Mouse (Mus musculus): ENCODE results near the gene Hs6st3.
"Not testable (repeated sequence)": the region's sequence is repeated elsewhere in the genome, so short reads cannot be mapped to it uniquely, and the experiment has no call there.

Gene Hs6st3

GRCm38 (mm10) chr14:119248001-119248607, 110.0 kb downstream of the Hs6st3 start:
- no peak for DNase-seq (ENCODE audit: extremely low spot score, low read depth, low spot score)

GRCm38 (mm10) chr14:119250353-119250752, 112.2 kb downstream of the Hs6st3 start:
- DNase-seq (ENCODE audit: extremely low spot score, low read depth, low spot score), result no peak

- no peak for DNase-seq (ENCODE audit: extremely low spot score, low read depth, low spot score)
These were observed 117.3 kb downstream of the Hs6st3 start for GRCm38 (mm10) chr14:119255396-119255795.

GRCm38 (mm10) chr14:119257072-119257471, 118.9 kb downstream of the Hs6st3 start:
- DNase-seq (ENCODE audit: extremely low spot score, low read depth, low spot score), result no peak

GRCm38 (mm10) chr14:119260176-119260962, 122.2 kb downstream of the Hs6st3 start:
- DNase-seq (ENCODE audit: extremely low spot score, low read depth, low spot score), result no peak

- DNase-seq (ENCODE audit: extremely low spot score, low read depth, low spot score), result no peak
These were observed 128.2 kb downstream of the Hs6st3 start for GRCm38 (mm10) chr14:119266334-119266733.

- no peak for DNase-seq (ENCODE audit: extremely low spot score, low read depth, low spot score)
These were observed 134.9 kb downstream of the Hs6st3 start for GRCm38 (mm10) chr14:119273088-119273487.

GRCm38 (mm10) chr14:119278156-119278555, 140.0 kb downstream of the Hs6st3 start:
- DNase-seq (ENCODE audit: extremely low spot score, low read depth, low spot score), result not testable (repeated sequence)

- DNase-seq (ENCODE audit: extremely low spot score, low read depth, low spot score), result no peak
These were observed 145.8 kb downstream of the Hs6st3 start for GRCm38 (mm10) chr14:119283951-119284350.

- DNase-seq (ENCODE audit: extremely low spot score, low read depth, low spot score), result no peak
These were observed 151.5 kb downstream of the Hs6st3 start for GRCm38 (mm10) chr14:119289668-119290067.

- no peak for DNase-seq (ENCODE audit: extremely low spot score, low read depth, low spot score)
These were observed 155.9 kb downstream of the Hs6st3 start for GRCm38 (mm10) chr14:119294071-119294470.

- no peak for DNase-seq (ENCODE audit: extremely low spot score, low read depth, low spot score)
These were observed 168.3 kb downstream of the Hs6st3 start for GRCm38 (mm10) chr14:119306461-119306860.

GRCm38 (mm10) chr14:119318379-119318778, 180.2 kb downstream of the Hs6st3 start:
- no peak for DNase-seq (ENCODE audit: extremely low spot score, low read depth, low spot score)

GRCm38 (mm10) chr14:119347236-119347635, 209.1 kb downstream of the Hs6st3 start:
- no peak for DNase-seq (ENCODE audit: extremely low spot score, low read depth, low spot score)

- DNase-seq (ENCODE audit: extremely low spot score, low read depth, low spot score), result no peak
These were observed 223.3 kb downstream of the Hs6st3 start for GRCm38 (mm10) chr14:119361414-119361813.

- no peak for DNase-seq (ENCODE audit: extremely low spot score, low read depth, low spot score)
These were observed 229.8 kb downstream of the Hs6st3 start for GRCm38 (mm10) chr14:119367866-119368425.

GRCm38 (mm10) chr14:119369274-119369673, 231.1 kb downstream of the Hs6st3 start:
- no peak for DNase-seq (ENCODE audit: extremely low spot score, low read depth, low spot score)

- no peak for DNase-seq (ENCODE audit: extremely low spot score, low read depth, low spot score)
These were observed 231.9 kb downstream of the Hs6st3 start for GRCm38 (mm10) chr14:119370013-119370412.

- DNase-seq (ENCODE audit: extremely low spot score, low read depth, low spot score), result no peak
These were observed 241.2 kb downstream of the Hs6st3 start for GRCm38 (mm10) chr14:119379303-119379702.

GRCm38 (mm10) chr14:119401618-119402017, 263.5 kb downstream of the Hs6st3 start:
- DNase-seq (ENCODE audit: extremely low spot score, low read depth, low spot score), result no peak

GRCm38 (mm10) chr14:119409334-119410050, 271.4 kb downstream of the Hs6st3 start:
- no peak for DNase-seq (ENCODE audit: extremely low spot score, low read depth, low spot score)
